Mouse (Mus musculus) stomach, postnatal 0 days (tissue): ENCODE results near the gene Wnt9b.

ENCODE experiments used
- CTCF ChIP-seq: IDR thresholded peaks from 2 replicates; pipeline ENCODE4 v1.5.1; 2016; ENCODE audit warnings: antibody characterized with exemption, low read depth, mild to moderate bottlenecking, moderate library complexity
- EP300 ChIP-seq: optimal IDR thresholded peaks from 2 replicates; pipeline ENCODE3; 2016; ENCODE audit warnings: antibody characterized with exemption

GRCm38 (mm10) chr11:103764601-103765000 is 15.0 kb upstream of the Wnt9b start:
- TF ChIP-seq EP300 (no peak), CTCF (no peak)
